Mouse (Mus musculus) small intestine, adult 2 months (tissue): ENCODE data around the gene Tob2.

Experiments
- CTCF ChIP-seq: fragments of 200-500 bp; IDR thresholded peaks from 2 replicates; pipeline ENCODE4 v1.5.1; 2012; ENCODE audit warnings: low read depth, mild to moderate bottlenecking, control low read depth, inconsistent platforms, low read length, moderate library complexity, mixed read lengths; ENCODE audit not compliant: insufficient replicate concordance, insufficient read length; ENCODE audit errors: extremely low read depth
- POLR2A ChIP-seq: fragments of 200-500 bp; IDR thresholded peaks from 2 replicates; pipeline ENCODE4 v1.6.1; 2012; ENCODE audit warnings: low read depth, mild to moderate bottlenecking, control low read depth, inconsistent platforms, low read length, moderate library complexity

DNA sequence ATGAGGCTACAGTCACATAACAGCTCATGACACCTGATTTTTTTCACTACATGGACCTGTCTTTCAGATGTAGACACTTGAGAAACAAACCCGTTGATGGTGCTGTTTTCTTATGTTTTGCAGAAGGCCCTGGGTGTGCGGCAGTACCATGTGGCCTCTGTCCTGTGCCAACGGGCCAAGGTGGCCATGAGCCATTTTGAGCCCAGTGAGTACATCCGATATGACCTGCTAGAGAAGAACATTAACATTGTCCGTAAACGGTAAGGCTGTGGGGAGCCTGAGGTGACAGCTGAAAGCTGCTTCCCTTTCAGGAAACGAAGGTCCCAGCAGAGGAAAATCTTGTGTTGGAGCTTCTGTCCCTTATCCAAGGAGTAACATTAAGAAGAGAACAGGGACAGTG, 30.6 kb upstream of the Tob2 start:
- TF ChIP-seq CTCF (no peak), POLR2A (no peak)
